9 mouse cellular contexts compared by ENCODE assay signal in genomic region chr2:65121435-65121834, GRCm38 (mm10).
DNase-seq lines count a peak whose midpoint lies in the region; ATAC-seq lines count a peak whose summit lies in the region.
"Had no signal": no experiment of that assay in that cellular context is flagged by ENCODE, and none has a peak within 500 bp of the region (broad histone marks: within the 10 kb centered on the region; RNA-seq: fewer than 3 reads in every experiment).

No protein-coding gene starts in this region.

- no peaks in the 10 kb centered on the region for H3K36me3 ChIP-seq in hindbrain, embryonic 16.5 days (ENCODE audit: control insufficient read depth, insufficient read depth, low read length)

- DNase-seq in gastrocnemius, postnatal 10 days = peak; percentile 31
- no peak for DNase-seq in gastrocnemius, postnatal 36 days
- DNase-seq in testis, postnatal 10 days (ENCODE audit: low spot score) = peak; percentile 77
- DNase-seq in testis, postnatal 14 days (ENCODE audit: low spot score) = no peak
- peak; percentile 71 for DNase-seq in embryo, embryonic 10.5 days (ENCODE audit: low spot score)
- peak; percentile 46 for DNase-seq in left cerebral cortex, postnatal 4 days
- peak; percentile 2 for DNase-seq in thymus, postnatal 25 days

- no peaks in the 10 kb centered on the region for H3K4me1 ChIP-seq in hindbrain, embryonic 16.5 days (ENCODE audit: control insufficient read depth, insufficient read depth, low read depth, low read length)

- no peak overlapping the region for H3K4me2 ChIP-seq in hindbrain, embryonic 16.5 days (ENCODE audit: low read length)

- H3K27me3 ChIP-seq in hindbrain, embryonic 16.5 days (replicated peaks; ENCODE audit: control insufficient read depth, insufficient read depth, low read length) = no peaks in the 10 kb centered on the region

- intact Hi-C loops in gastrocnemius, postnatal 36 days (cut with DNase I) = loop anchor here (5.0 kb wide), 2 partner anchors 99 to 154 kb away; partner anchors contain the start of gene Grb14
- intact Hi-C loops in left cerebral cortex, postnatal 4 days (cut with DNase I) = loop anchor here (5.0 kb wide), 1 partner anchor 154 kb away; no protein-coding TSS in a partner anchor

- WGBS in hindbrain, embryonic 16.5 days = 4% methylated on average over 1 of the region's 1 CpGs

- H3K4me3 ChIP-seq in hindbrain, embryonic 16.5 days (ENCODE audit: low read length) = no peak overlapping the region
- H3K4me3 ChIP-seq: myocyte had no signal

- ATAC-seq in hindbrain, embryonic 16.5 days = no peak

- H3K9me3 ChIP-seq in hindbrain, embryonic 16.5 days (ENCODE audit: control insufficient read depth, low read length) = no peaks in the 10 kb centered on the region

- no peak overlapping the region for H3K27ac ChIP-seq in hindbrain, embryonic 16.5 days (ENCODE audit: low read depth, low read length)

- no peak overlapping the region for H3K9ac ChIP-seq in hindbrain, embryonic 16.5 days (ENCODE audit: low read depth, low read length)

Comparison
In these comparisons a context has a peak if more than half of its experiments do, and no peak if none do; other contexts are left out.
1. DNase-seq: peak in gastrocnemius, postnatal 10 days (single experiment), testis, postnatal 10 days (single experiment), embryo, embryonic 10.5 days (single experiment), left cerebral cortex, postnatal 4 days (single experiment) and thymus, postnatal 25 days (single experiment); none in gastrocnemius, postnatal 36 days (0 of 2) and testis, postnatal 14 days (single experiment).